Mouse (Mus musculus) intestine, embryonic 14.5 days (tissue): ENCODE measurements around the gene Ppp1r37. TPM values are rescaled to one million over a fixed set of nuclear protein-coding genes. Genes with fewer than 3 reads are reported as not detected.
"Not testable (repeated sequence)": the region's sequence is repeated elsewhere in the genome, so short reads cannot be mapped to it uniquely, and the experiment has no call there.

Experiments
- ATAC-seq: fragments of 200-750 bp; cut with Nextera tagmentation; replicated peaks from 2 replicates; pipeline ENCODE4 v1.8.0; 2017; ENCODE audit warnings: low read depth, moderate number of reproducible peaks, moderate TSS enrichment, moderate library complexity; ENCODE audit not compliant: low FRiP score, low TSS enrichment
- DNase-seq: peaks from one replicate; pipeline ENCODE4 v3.0.0-alpha.2; 2018; ENCODE audit warnings: low spot score
- H3K27ac ChIP-seq: fragments of 300-500 bp; sonication (generic); 2 replicates; pipeline ENCODE4 v1.5.1; 2014; ENCODE audit warnings: low read depth, mild to moderate bottlenecking, control low read depth
- H3K27me3 ChIP-seq: fragments of 300-500 bp; sonication (generic); replicated peaks from 2 replicates; pipeline ENCODE4 v1.6.1; 2014; ENCODE audit warnings: low read length, control low read depth; ENCODE audit not compliant: control insufficient read depth, insufficient read depth
- H3K36me3 ChIP-seq: fragments of 300-500 bp; sonication (generic); 2 replicates; pipeline ENCODE4 v1.6.1; 2014; ENCODE audit warnings: low read length, control low read depth; ENCODE audit not compliant: control insufficient read depth, insufficient read depth
- H3K4me1 ChIP-seq: fragments of 300-500 bp; sonication (generic); replicated peaks from 2 replicates; pipeline ENCODE4 v1.6.1; 2014; ENCODE audit warnings: low read length, control low read depth, mixed read lengths; ENCODE audit not compliant: control insufficient read depth, insufficient read depth
- H3K4me2 ChIP-seq: fragments of 300-500 bp; sonication (generic); 2 replicates; pipeline ENCODE4 v1.6.1; 2014; ENCODE audit warnings: low read length
- H3K4me3 ChIP-seq: fragments of 300-500 bp; sonication (generic); 2 replicates; pipeline ENCODE4 v1.5.1; 2014; ENCODE audit warnings: low read depth, low read length, control low read depth, mixed read lengths
- H3K9ac ChIP-seq: fragments of 300-500 bp; sonication (generic); 2 replicates; pipeline ENCODE4 v1.6.1; 2014; ENCODE audit warnings: mild to moderate bottlenecking, low read length
- H3K9me3 ChIP-seq: fragments of 300-500 bp; sonication (generic); 2 replicates; pipeline ENCODE4 v1.6.1; 2016; ENCODE audit warnings: low read length, control low read depth; ENCODE audit not compliant: control insufficient read depth
- WGBS: fragments of 180-500 bp; shearing (Covaris S2); extraction: QIAGEN DNeasy Blood & Tissue Kit; methylation state at CpG from one replicate; pipeline ENCODE4 v1.1.7; 2014; 5-methylcytosine and 5-hydroxymethylcytosine counted together
- polyA plus RNA-seq: library from polyadenylated mRNA; unstranded; fragments of >200 nt; fragmentation: Nextera tagmentation; extraction: Ambion mirVana; gene quantifications from 2 replicates; pipeline ENCODE4 v1.2.1, GENCODE M21; 2014

The Ppp1r37 gene
- polyA plus RNA-seq, 1 experiment from 2014 or later: 4.4 TPM

DNA sequence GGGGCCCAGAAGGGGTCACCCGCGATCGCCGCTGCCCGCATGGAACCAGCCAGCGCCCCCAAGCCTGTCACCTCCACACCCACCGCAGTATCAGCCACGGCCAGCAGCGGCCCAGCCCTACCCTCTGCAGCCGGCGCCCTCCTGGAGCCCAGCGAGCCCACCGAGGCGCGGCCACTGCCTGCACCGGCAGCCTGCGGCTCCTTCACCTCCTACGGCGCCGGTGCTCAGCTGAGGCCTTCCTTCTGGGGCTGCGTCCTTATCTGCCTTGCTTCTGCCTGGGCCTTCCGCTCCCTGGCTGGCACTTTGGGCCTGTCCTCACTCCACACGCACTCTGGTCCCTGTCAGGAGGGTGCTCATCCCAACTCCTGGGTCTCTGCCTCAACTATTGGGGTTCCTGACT, 42.8 kb downstream of the Ppp1r37 start:
- WGBS: 5% methylated on average over 22 of the region's 23 CpGs
- H3K4me1 ChIP-seq: peaks cover 25% of the 10 kb centered on the region
- H3K4me3 ChIP-seq: 0 out of 2 replicates have a peak overlapping the region, but pooled peaks have one; percentile 8
- H3K9ac ChIP-seq: peak overlapping the region; percentile 22; the same call in 1 of the 2 replicates
- no peaks in the 10 kb centered on the region for H3K36me3 ChIP-seq
- peaks cover 82% of the 10 kb centered on the region for H3K27me3 ChIP-seq
- H3K9me3 ChIP-seq: no peaks in the 10 kb centered on the region
- DNase-seq (no peak), ATAC-seq (no peak)
- peak overlapping the region; percentile 32 for H3K4me2 ChIP-seq
- H3K27ac ChIP-seq: no peak overlapping the region

DNA sequence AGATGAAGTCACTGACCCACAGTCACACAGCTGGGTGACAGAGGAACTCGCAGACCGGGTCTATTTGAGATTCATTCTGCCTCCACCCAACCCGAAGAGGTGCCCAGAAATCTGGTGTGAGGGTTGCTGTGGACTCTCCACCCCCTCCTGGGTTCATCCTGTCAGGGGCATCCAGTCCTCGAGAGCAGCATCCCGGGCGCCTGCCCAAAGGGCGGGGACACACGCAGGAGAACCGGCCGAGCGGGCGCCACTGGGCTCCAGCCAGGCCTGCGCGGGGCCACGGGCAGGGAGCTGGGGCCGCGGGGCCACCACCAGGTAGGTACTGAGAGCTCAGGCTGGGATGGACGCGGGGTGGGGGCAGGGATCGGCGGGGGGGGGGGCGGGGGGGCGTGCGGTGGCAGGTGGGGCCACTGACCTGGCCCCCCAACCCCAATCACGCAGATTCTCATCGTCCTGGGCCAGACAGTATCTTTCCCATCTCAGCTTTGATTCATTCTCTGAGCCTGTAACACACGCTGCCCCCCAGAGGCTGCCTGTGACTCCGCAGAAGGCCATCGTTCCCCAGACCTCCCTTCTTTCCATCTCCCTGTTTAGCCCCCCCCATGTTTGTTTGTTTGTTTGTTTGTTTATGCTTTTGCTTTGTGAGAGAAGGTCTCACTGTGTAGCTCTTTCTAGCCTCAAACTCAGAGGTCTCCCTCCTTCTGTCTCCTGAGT, 45.1 kb downstream of the Ppp1r37 start, which contains the start of gene Nkpd1:
Gene Nkpd1 (plus strand): TSS at position 187 of the 714 bp plus-strand sequence.
- no peaks in the 10 kb centered on the region for H3K36me3 ChIP-seq
- 4% methylated on average over 21 of the region's 29 CpGs for WGBS
- DNase-seq: no peak
- H3K9me3 ChIP-seq: no peaks in the 10 kb centered on the region
- no peak within 1 kb of the TSS for H3K27ac ChIP-seq
- peaks cover 60% of the 10 kb centered on the region for H3K27me3 ChIP-seq
- 0 out of 2 replicates have a peak within 1 kb of the TSS, but pooled peaks have one; percentile 8 for H3K4me3 ChIP-seq
- 0 out of 2 replicates have a peak within 1 kb of the TSS, but pooled peaks have one; percentile 22 for H3K9ac ChIP-seq
- H3K4me2 ChIP-seq: peak within 1 kb of the TSS; percentile 36
- ATAC-seq: 0 out of 2 replicates have a peak, but pooled peaks have one; percentile 13
- H3K4me1 ChIP-seq: 0 out of 2 replicates have a peak, but pooled peaks cover 8% of the 10 kb centered on the region

GRCm38 (mm10) chr7:19512353-19512752, 50.5 kb downstream of the Ppp1r37 start:
- Histone ChIP-seq H3K36me3 (no peaks in the 10 kb centered on the region), H3K27ac (no peak overlapping the region), H3K9me3 (no peaks in the 10 kb centered on the region), H3K9ac (no peak overlapping the region), H3K4me2 (no peak overlapping the region), H3K27me3 (peaks cover 7% of the 10 kb centered on the region; the same call in 1 of the 2 replicates), H3K4me3 (no peak overlapping the region), H3K4me1 (peaks cover 12% of the 10 kb centered on the region)
- no peak for ATAC-seq
- 79% methylated on average over 6 of the region's 6 CpGs for WGBS
- DNase-seq: no peak

DNA sequence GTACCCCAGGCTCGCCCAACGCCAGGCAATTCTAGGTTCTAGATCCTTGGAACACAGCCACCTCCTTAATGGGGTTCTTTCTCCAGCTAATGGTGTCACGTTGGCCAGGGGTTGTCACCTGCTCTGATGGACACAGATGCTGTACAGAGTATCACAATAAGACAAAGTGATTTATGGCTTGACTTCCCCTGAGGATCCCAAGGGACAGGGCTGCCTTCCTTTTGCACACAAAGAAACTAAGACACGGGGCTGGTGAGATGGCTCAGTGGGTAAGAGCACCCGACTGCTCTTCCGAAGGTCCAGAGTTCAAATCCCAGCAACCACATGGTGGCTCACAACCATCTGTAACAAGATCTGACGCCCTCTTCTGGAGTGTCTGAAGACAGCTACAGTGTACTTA, 50.9 kb downstream of the Ppp1r37 start:
- not testable (repeated sequence) for H3K9me3 ChIP-seq, H3K4me3 ChIP-seq, H3K27ac ChIP-seq, H3K36me3 ChIP-seq, H3K4me2 ChIP-seq, H3K27me3 ChIP-seq, H3K9ac ChIP-seq, ATAC-seq, DNase-seq
- H3K4me1 ChIP-seq: peaks cover 12% of the 10 kb centered on the region
- 87% methylated on average over 6 of the region's 7 CpGs for WGBS

- ATAC-seq: no peak
- H3K27me3 ChIP-seq: no peaks in the 10 kb centered on the region
- no peak overlapping the region for H3K9ac ChIP-seq
- H3K4me1 ChIP-seq: peaks cover 12% of the 10 kb centered on the region
- no peaks in the 10 kb centered on the region for H3K36me3 ChIP-seq
- peak overlapping the region; percentile 95 for H3K4me2 ChIP-seq
- no peak overlapping the region for H3K27ac ChIP-seq
- H3K9me3 ChIP-seq: no peaks in the 10 kb centered on the region
- 94% methylated on average over 7 of the region's 7 CpGs for WGBS
- H3K4me3 ChIP-seq: no peak overlapping the region
- DNase-seq: no peak
Measured at GRCm38 (mm10) chr7:19509786-19510185, 53.1 kb downstream of the Ppp1r37 start.

- peak overlapping the region; percentile 67; the same call in 1 of the 2 replicates for H3K27ac ChIP-seq
- peak; percentile 69 for DNase-seq
- H3K9me3 ChIP-seq: no peaks in the 10 kb centered on the region
- peaks cover 12% of the 10 kb centered on the region for H3K4me1 ChIP-seq
- H3K9ac ChIP-seq: peak overlapping the region; percentile 86
- H3K4me3 ChIP-seq: peak overlapping the region; percentile 90
- H3K36me3 ChIP-seq: no peaks in the 10 kb centered on the region
- H3K27me3 ChIP-seq: no peaks in the 10 kb centered on the region
- 0 out of 2 replicates have a peak, but pooled peaks have one; percentile 5 for ATAC-seq
- WGBS: 6% methylated on average over 15 of the region's 15 CpGs
- peak overlapping the region; percentile 95 for H3K4me2 ChIP-seq
Measured at GRCm38 (mm10) chr7:19508924-19509568, 53.8 kb downstream of the Ppp1r37 start.

DNA sequence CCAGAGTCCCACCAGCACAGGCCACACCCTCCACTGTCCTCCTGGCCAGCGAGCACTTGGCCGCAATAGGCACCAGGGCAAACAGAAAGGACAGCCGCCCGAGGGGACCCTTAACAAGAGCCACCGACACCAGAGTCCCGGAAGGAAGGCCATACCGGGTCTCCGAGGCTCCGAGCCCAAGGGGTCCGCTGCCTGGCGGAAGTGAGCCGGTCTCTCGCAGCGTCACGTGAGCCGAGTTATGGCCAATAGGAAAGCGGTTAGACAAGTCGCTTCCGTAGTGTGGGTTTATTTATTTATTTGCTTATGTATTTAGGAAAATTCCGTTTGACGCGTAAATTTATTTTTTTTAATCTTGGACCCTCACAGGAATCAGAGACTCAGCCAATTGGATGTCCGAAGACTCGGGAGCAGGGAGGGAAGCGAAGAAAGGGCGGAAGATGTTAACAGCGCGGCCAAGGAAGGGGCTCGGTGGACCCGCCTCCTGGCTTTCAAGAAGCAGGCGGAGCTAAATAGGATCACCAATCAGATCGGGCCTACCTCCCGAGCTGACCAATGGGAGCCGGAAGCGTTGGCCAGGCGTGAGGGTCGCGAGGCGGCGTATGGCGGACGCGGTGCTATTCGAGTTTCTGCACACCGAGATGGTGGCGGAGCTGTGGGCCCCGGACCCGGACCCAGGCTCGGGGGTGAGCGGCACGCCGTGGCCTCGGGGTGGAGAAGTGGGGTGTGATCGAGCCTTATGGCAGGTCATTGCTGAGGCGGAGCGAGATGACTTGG, 54.5 kb downstream of the Ppp1r37 start, which contains the start of the genes Bloc1s3 and Trappc6a:
Gene Bloc1s3 (minus strand): TSS at position 218 of the 774 bp plus-strand sequence.
Gene Trappc6a (plus strand): TSS at position 246 of the 774 bp plus-strand sequence.
- ATAC-seq (peak; percentile 94), DNase-seq (peak; percentile 95)
- Histone ChIP-seq H3K4me2 (peak within 1 kb of the TSS; percentile 95), H3K4me1 (peaks cover 12% of the 10 kb centered on the region), H3K4me3 (peak within 1 kb of the TSS; percentile 90), H3K27me3 (no peaks in the 10 kb centered on the region), H3K9ac (peak within 1 kb of the TSS; percentile 86), H3K27ac (peak within 1 kb of the TSS; percentile 67; the same call in 1 of the 2 replicates), H3K9me3 (no peaks in the 10 kb centered on the region), H3K36me3 (no peaks in the 10 kb centered on the region)
- under 1% methylated on average over 56 of the region's 56 CpGs for WGBS

DNA sequence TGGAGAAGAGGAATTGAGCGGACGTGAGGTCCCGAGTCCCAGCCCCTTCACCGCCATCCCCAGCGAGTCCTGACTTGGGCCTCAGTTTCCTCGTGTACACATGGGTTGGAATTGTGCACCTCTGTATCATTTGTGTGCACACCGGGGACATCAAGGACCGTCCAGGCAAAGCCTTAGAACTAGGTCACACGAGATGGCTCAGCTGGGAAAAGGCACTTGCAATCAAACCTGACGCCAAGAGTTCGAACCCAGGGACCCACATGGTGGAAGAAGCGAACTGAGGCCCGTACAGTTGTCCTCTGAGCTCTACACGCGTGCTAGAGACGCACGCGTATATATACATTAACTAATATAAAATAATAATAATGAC, 55.3 kb downstream of the Ppp1r37 start:
- Histone ChIP-seq H3K9me3 (no peaks in the 10 kb centered on the region), H3K9ac (peak overlapping the region; percentile 86), H3K4me2 (peak overlapping the region; percentile 95), H3K4me1 (peaks cover 12% of the 10 kb centered on the region), H3K27ac (no peak overlapping the region), H3K4me3 (peak overlapping the region; percentile 90), H3K27me3 (no peaks in the 10 kb centered on the region), H3K36me3 (no peaks in the 10 kb centered on the region)
- peak; percentile 67 for DNase-seq
- no peak for ATAC-seq
- 4% methylated on average over 18 of the region's 18 CpGs for WGBS
